Mouse (Mus musculus) heart, postnatal 0 days (tissue): Measurements from ENCODE around the gene Folr2.

Source experiments
- CTCF ChIP-seq: IDR thresholded peaks from 2 replicates; pipeline ENCODE4 v1.5.1; 2016; ENCODE audit warnings: antibody characterized with exemption, control low read depth, low read depth
- EP300 ChIP-seq: IDR thresholded peaks from 2 replicates; pipeline ENCODE4 v1.6.1; 2016; ENCODE audit warnings: antibody characterized with exemption, low read depth

- TF ChIP-seq CTCF (no peak), EP300 (peak; percentile 90)
These were observed 39.4 kb upstream of the Folr2 start for GRCm38 (mm10) chr7:101896104-101897066.
